Mouse (Mus musculus): ENCODE measurements at regions not wholly inside any gene's neighbourhood (a gene's known extent, or its start where the extent isn't known, plus 50 kb on each side); places are given as distances from the start of the nearest gene placed in this dataset.

DNA sequence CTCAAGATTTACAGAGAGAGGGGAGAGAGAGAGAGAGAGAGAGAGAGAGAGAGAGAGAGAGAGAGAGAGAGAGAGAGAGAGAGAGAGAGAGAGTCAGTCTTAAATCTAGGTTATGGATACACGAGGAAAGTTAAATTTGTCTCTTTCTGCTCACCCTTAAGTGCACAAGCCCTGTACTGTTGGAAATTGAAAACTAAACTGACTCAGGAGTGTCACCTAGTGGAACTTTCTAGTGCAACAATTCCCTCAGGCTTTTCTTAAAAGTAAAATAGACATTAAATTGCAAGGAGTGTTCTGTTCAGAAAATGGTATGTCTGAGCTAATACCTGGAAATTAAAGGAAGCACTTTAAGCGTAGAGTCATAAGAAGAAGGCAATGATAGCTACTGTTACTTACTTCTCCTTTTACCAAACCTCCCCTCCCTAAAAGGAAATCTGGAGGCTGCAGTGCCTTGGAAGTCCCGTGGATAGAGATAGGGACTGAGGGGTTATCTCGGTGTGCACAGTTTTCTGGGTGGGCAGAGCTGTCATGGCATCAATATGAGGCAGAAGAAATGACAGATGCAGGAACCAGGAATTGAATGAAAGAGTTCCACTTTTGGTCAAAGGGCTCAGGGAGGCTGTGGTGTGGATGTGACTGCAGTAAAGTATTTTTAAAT, 193.3 kb downstream of the Alx1 start:
- H3K9ac ChIP-seq: no peak overlapping the region
- no peaks in the 10 kb centered on the region for H3K36me3 ChIP-seq
- ATAC-seq (replicated peaks; ENCODE audit: insufficient number of reproducible peaks, insufficient read depth, low FRiP score, low read depth): no peak
- no peaks in the 10 kb centered on the region for H3K9me3 ChIP-seq (replicated peaks)
- H3K27ac ChIP-seq: no peak overlapping the region
- H3K4me3 ChIP-seq: no peak overlapping the region
- H3K4me2 ChIP-seq: no peak overlapping the region
- 38% methylated on average over 4 of the region's 4 CpGs for WGBS
- no peaks in the 10 kb centered on the region for H3K4me1 ChIP-seq (replicated peaks)
- H3K27me3 ChIP-seq: no peaks in the 10 kb centered on the region

- 27% methylated on average over 1 of the region's 1 CpGs for WGBS
- Histone ChIP-seq H3K9ac (no peak overlapping the region), H3K27ac (no peak overlapping the region), H3K4me3 (no peak overlapping the region), H3K4me2 (no peak overlapping the region), H3K27me3 (no peaks in the 10 kb centered on the region), H3K4me1 (replicated peaks) (no peaks in the 10 kb centered on the region), H3K9me3 (replicated peaks) (no peaks in the 10 kb centered on the region), H3K36me3 (no peaks in the 10 kb centered on the region)
- ATAC-seq (replicated peaks; ENCODE audit: insufficient number of reproducible peaks, insufficient read depth, low FRiP score, low read depth): no peak
Observed at GRCm38 (mm10) chr10:102835814-102836213, 194.2 kb downstream of the Alx1 start.

DNA sequence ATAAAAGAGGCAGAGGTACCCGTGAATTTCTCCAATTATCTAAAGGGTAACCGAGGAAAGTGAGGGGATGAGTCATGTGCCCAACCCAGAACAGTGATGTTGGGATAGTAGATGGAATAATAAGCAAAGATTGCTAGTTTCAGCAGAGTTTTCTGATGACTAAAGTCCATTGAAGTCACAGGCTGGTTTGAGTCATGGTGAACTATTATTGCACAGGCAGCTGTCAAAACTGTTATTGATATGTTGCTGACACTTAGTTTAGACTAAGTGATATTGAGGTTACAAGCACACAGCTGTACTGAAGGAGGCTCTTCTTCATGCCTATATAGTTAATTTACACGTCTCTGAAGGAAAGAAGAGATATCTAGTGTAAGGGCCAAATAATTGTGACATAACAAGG, 200.4 kb downstream of the Alx1 start:
- Histone ChIP-seq H3K27me3 (no peaks in the 10 kb centered on the region), H3K36me3 (no peaks in the 10 kb centered on the region), H3K9ac (no peak overlapping the region), H3K4me3 (no peak overlapping the region), H3K4me1 (replicated peaks) (no peaks in the 10 kb centered on the region), H3K9me3 (replicated peaks) (no peaks in the 10 kb centered on the region), H3K27ac (no peak overlapping the region), H3K4me2 (no peak overlapping the region)
- WGBS: 59% methylated on average over 3 of the region's 3 CpGs
- ATAC-seq (replicated peaks; ENCODE audit: insufficient number of reproducible peaks, insufficient read depth, low FRiP score, low read depth): no peak

DNA sequence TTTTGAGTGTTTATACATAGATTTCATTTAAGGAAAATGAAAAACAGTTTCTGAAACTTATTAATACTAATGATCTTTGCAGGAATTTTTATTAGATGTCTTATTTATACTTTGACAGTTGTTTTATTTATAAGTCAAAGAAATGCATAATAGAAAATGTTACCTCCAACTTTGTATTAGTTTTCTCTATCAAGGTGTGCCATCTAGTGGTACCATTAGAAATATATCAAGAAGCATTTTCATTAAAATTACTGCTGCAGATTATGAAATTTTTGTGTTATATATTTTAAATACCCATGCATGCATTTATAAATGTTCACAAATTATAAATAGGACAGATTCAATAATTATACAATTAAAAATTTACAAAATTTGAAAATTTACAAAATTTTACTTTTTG, 206.6 kb downstream of the Alx1 start:
- H3K4me2 ChIP-seq: no peak overlapping the region
- no peak overlapping the region for H3K27ac ChIP-seq
- H3K4me3 ChIP-seq: no peak overlapping the region
- no peaks in the 10 kb centered on the region for H3K36me3 ChIP-seq
- no peaks in the 10 kb centered on the region for H3K4me1 ChIP-seq (replicated peaks)
- no peaks in the 10 kb centered on the region for H3K27me3 ChIP-seq
- no peak overlapping the region for H3K9ac ChIP-seq
- ATAC-seq (replicated peaks; ENCODE audit: insufficient number of reproducible peaks, insufficient read depth, low FRiP score, low read depth): no peak
- H3K9me3 ChIP-seq (replicated peaks): no peaks in the 10 kb centered on the region

DNA sequence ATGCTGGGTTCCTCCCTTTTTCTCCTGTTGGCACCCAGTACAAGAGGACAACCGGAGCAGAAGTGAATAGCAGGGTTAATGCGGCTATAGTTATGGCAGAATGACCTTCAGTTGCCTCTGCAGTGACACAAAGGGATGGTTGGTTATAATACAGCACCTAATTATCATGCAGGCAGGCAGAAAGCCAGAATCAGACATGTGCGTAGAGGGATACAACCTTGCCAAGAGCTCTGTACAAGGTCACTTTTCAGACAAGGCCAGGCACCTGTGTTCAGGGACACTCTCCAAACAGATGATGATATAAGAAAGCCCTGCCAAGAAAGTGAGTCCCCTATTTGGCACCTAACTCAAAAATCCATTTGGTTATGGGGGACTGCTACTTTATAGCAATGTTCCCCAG, 228.6 kb downstream of the Alx1 start:
- WGBS: 76% methylated on average over 3 of the region's 3 CpGs
- Histone ChIP-seq H3K4me2 (no peak overlapping the region), H3K9me3 (replicated peaks) (no peaks in the 10 kb centered on the region), H3K9ac (no peak overlapping the region), H3K27me3 (no peaks in the 10 kb centered on the region), H3K27ac (no peak overlapping the region), H3K36me3 (no peaks in the 10 kb centered on the region), H3K4me3 (no peak overlapping the region), H3K4me1 (replicated peaks) (no peaks in the 10 kb centered on the region)
- no peak for ATAC-seq (replicated peaks; ENCODE audit: insufficient number of reproducible peaks, insufficient read depth, low FRiP score, low read depth)

GRCm38 (mm10) chr10:102779243-102779642, 250.8 kb downstream of the Alx1 start:
- no peak overlapping the region for H3K4me3 ChIP-seq
- H3K9ac ChIP-seq: no peak overlapping the region
- no peak for ATAC-seq (replicated peaks; ENCODE audit: insufficient number of reproducible peaks, insufficient read depth, low FRiP score, low read depth)
- no peaks in the 10 kb centered on the region for H3K4me1 ChIP-seq (replicated peaks)
- no peaks in the 10 kb centered on the region for H3K9me3 ChIP-seq (replicated peaks)
- H3K36me3 ChIP-seq: no peaks in the 10 kb centered on the region
- H3K4me2 ChIP-seq: no peak overlapping the region
- H3K27me3 ChIP-seq: no peaks in the 10 kb centered on the region
- WGBS: 52% methylated on average over 2 of the region's 2 CpGs
- no peak overlapping the region for H3K27ac ChIP-seq

GRCm38 (mm10) chr10:102763696-102764095, 251.7 kb downstream of the Rassf9 start:
- no peaks in the 10 kb centered on the region for H3K4me1 ChIP-seq (replicated peaks)
- WGBS: 63% methylated on average over 4 of the region's 4 CpGs

DNA sequence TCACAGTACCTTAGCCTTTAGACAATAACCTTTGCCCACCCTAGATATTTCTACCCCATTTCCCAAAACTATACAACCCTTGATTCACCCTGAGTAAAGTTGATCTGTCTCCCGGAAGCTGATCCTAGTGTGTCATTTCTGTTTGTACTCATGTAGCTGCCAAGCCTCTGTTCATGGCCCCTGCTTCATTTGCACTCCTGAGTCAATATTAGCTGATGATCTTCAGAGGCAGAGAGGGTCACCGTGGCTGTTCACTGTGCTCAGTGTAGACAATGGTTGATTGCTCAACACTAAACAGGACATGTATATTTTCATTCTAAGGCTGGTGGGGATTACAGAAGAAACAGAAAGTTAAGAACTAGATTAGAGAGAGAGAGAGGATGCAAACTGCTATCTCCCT, 250.4 kb downstream of the Rassf9 start:
- WGBS: 66% methylated on average over 2 of the region's 2 CpGs
- Histone ChIP-seq H3K4me1 (replicated peaks) (no peaks in the 10 kb centered on the region), H3K4me3 (no peak overlapping the region), H3K9ac (no peak overlapping the region), H3K27me3 (no peaks in the 10 kb centered on the region), H3K4me2 (no peak overlapping the region), H3K27ac (no peak overlapping the region), H3K9me3 (replicated peaks) (no peaks in the 10 kb centered on the region), H3K36me3 (no peaks in the 10 kb centered on the region)
- no peak for ATAC-seq (replicated peaks; ENCODE audit: insufficient number of reproducible peaks, insufficient read depth, low FRiP score, low read depth)

More at GRCm38 (mm10) chr10:102763696-102764095, 251.7 kb downstream of the Rassf9 start:
- H3K9ac ChIP-seq: no peak overlapping the region
- H3K27me3 ChIP-seq: no peaks in the 10 kb centered on the region
- H3K9me3 ChIP-seq (replicated peaks): no peaks in the 10 kb centered on the region
- H3K4me3 ChIP-seq: no peak overlapping the region
- H3K27ac ChIP-seq: no peak overlapping the region
- no peak overlapping the region for H3K4me2 ChIP-seq
- H3K36me3 ChIP-seq: no peaks in the 10 kb centered on the region
- no peak for ATAC-seq (replicated peaks; ENCODE audit: insufficient number of reproducible peaks, insufficient read depth, low FRiP score, low read depth)

DNA sequence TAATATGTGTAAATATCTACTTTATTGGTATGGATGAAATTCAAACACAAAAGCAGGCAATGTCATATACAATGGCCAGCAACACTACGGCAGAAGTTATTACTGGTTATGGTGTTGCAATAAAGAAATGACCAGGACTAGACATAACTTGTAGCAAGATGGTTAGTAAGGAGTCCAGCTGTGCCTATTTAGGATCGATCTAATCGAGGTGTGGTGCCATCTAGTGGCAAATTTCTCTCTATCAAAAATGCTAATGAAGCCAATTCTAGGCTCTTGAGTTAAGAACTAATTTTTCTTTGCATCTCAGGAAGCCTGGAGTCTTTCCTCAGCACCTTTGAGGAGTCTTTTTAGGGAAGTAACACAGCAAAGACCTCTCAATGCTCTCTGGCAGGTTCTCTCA, 223.2 kb downstream of the Rassf9 start:
- H3K9ac ChIP-seq: no peak overlapping the region
- no peaks in the 10 kb centered on the region for H3K4me1 ChIP-seq (replicated peaks)
- H3K9me3 ChIP-seq (replicated peaks): no peaks in the 10 kb centered on the region
- no peak overlapping the region for H3K27ac ChIP-seq
- no peaks in the 10 kb centered on the region for H3K36me3 ChIP-seq
- no peaks in the 10 kb centered on the region for H3K27me3 ChIP-seq
- ATAC-seq (replicated peaks; ENCODE audit: insufficient number of reproducible peaks, insufficient read depth, low FRiP score, low read depth): no peak
- WGBS: 43% methylated on average over 3 of the region's 3 CpGs
- no peak overlapping the region for H3K4me2 ChIP-seq
- H3K4me3 ChIP-seq: no peak overlapping the region

DNA sequence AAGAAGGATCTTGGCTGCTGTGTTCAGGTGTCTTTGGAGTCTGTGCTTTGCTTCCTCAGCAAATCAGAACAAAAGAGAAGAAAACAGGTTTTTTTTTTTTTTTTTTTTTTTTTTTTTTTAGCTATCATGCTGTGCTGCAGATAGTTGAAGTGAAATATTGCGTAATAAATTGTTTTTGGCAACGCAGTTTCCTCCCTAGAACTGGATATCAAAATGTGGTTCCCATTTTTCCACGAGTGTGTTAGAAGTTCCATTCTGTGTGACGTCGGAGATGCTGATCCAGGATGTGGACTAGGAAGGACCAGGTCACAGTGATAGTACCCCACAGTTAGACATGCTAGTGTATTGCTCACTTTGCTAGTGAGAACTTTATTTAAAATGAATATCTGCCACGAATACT, 220.4 kb downstream of the Rassf9 start:
- no peak overlapping the region for H3K9ac ChIP-seq
- no peaks in the 10 kb centered on the region for H3K27me3 ChIP-seq
- H3K4me1 ChIP-seq (replicated peaks): no peaks in the 10 kb centered on the region
- peak; percentile 43; the same call in 1 of the 2 replicates for ATAC-seq (replicated peaks; ENCODE audit: insufficient number of reproducible peaks, insufficient read depth, low FRiP score, low read depth)
- no peak overlapping the region for H3K27ac ChIP-seq
- no peak overlapping the region for H3K4me3 ChIP-seq
- H3K36me3 ChIP-seq: no peaks in the 10 kb centered on the region
- no peak overlapping the region for H3K4me2 ChIP-seq
- 54% methylated on average over 6 of the region's 6 CpGs for WGBS
- no peaks in the 10 kb centered on the region for H3K9me3 ChIP-seq (replicated peaks)

GRCm38 (mm10) chr10:102712263-102712662, 200.2 kb downstream of the Rassf9 start:
- 55% methylated on average over 2 of the region's 2 CpGs for WGBS
- no peak for ATAC-seq (replicated peaks; ENCODE audit: insufficient number of reproducible peaks, insufficient read depth, low FRiP score, low read depth)
- Histone ChIP-seq H3K36me3 (no peaks in the 10 kb centered on the region), H3K27me3 (no peaks in the 10 kb centered on the region), H3K4me3 (no peak overlapping the region), H3K4me2 (no peak overlapping the region), H3K4me1 (replicated peaks) (no peaks in the 10 kb centered on the region), H3K9me3 (replicated peaks) (no peaks in the 10 kb centered on the region), H3K9ac (no peak overlapping the region), H3K27ac (no peak overlapping the region)

- no peak overlapping the region for H3K4me2 ChIP-seq
- H3K27ac ChIP-seq: no peak overlapping the region
- H3K4me1 ChIP-seq (replicated peaks): no peaks in the 10 kb centered on the region
- no peak overlapping the region for H3K9ac ChIP-seq
- H3K4me3 ChIP-seq: no peak overlapping the region
- no peak for ATAC-seq (replicated peaks; ENCODE audit: insufficient number of reproducible peaks, insufficient read depth, low FRiP score, low read depth)
- H3K27me3 ChIP-seq: no peaks in the 10 kb centered on the region
- no peaks in the 10 kb centered on the region for H3K9me3 ChIP-seq (replicated peaks)
- H3K36me3 ChIP-seq: no peaks in the 10 kb centered on the region
- WGBS: 86% methylated on average over 3 of the region's 3 CpGs
Observed at GRCm38 (mm10) chr10:102705848-102706247, 193.8 kb downstream of the Rassf9 start.

Measured in heart, embryonic 15.5 days (tissue).